Mouse (Mus musculus) gastrocnemius, postnatal 14 days (tissue): ENCODE measurements around the gene Mylk3. TPM values are rescaled to one million over a fixed set of nuclear protein-coding genes. Genes with fewer than 3 reads are reported as not detected.

ENCODE experiments used
- DNase-seq: peaks from one replicate; pipeline ENCODE4 v3.0.0; 2021; ENCODE audit warnings: mixed read lengths
- intact Hi-C: fragments of 180-260 bp; cut with DNase I; formaldehyde crosslinking; loops from one replicate; pipeline ENCODE4 v1.15.1; 2025; ENCODE audit warnings: low total_unique reads
- total RNA-seq, 2 experiments: library from RNA; stranded (reverse); gene quantifications; 2 replicates each; pipeline ENCODE4 v1.2.3; 2021

Gene Mylk3
- total RNA-seq, 2 experiments from 2014 or later: 1.4 to 1.7 TPM

- intact Hi-C loops: loop anchor here (10.0 kb wide), 1 partner anchor 310 kb away; the partner anchor contains the start of genes Man2b1, Wdr83 and Wdr83os
- DNase-seq: no peak
Measured at GRCm38 (mm10) chr8:85395017-85395416, 8.9 kb upstream of the Mylk3 start.

GRCm38 (mm10) chr8:85393199-85393598 is 7.1 kb upstream of the Mylk3 start:
- intact Hi-C loops: loop anchor here (10.0 kb wide), 1 partner anchor 308 kb away; the partner anchor contains the start of genes Man2b1, Wdr83 and Wdr83os

GRCm38 (mm10) chr8:85391438-85391837 is 5.3 kb upstream of the Mylk3 start:
- intact Hi-C loops: loop anchor here (10.0 kb wide), 1 partner anchor 307 kb away; the partner anchor contains the start of genes Man2b1, Wdr83 and Wdr83os
- no peak for DNase-seq

More at GRCm38 (mm10) chr8:85393199-85393598, 7.1 kb upstream of the Mylk3 start:
- DNase-seq: no peak

- intact Hi-C loops: no loop called here
- peak; percentile 8 for DNase-seq
Measured at GRCm38 (mm10) chr8:85381926-85382325, 4.2 kb downstream of the Mylk3 start.

GRCm38 (mm10) chr8:85380824-85381209 is 5.3 kb downstream of the Mylk3 start:
- intact Hi-C loops: no loop called here
- DNase-seq: peak; percentile 31

GRCm38 (mm10) chr8:85380123-85380823 is 5.9 kb downstream of the Mylk3 start:
- intact Hi-C loops: no loop called here
- no peak for DNase-seq

GRCm38 (mm10) chr8:85379142-85379781 is 6.9 kb downstream of the Mylk3 start:
- intact Hi-C loops: no loop called here
- DNase-seq: no peak

GRCm38 (mm10) chr8:85376516-85376915 is 9.6 kb downstream of the Mylk3 start:
- DNase-seq: no peak
- intact Hi-C loops: no loop called here

GRCm38 (mm10) chr8:85374286-85374685 is 11.9 kb downstream of the Mylk3 start:
- intact Hi-C loops: no loop called here
- no peak for DNase-seq

- no peak for DNase-seq
- intact Hi-C loops: no loop called here
Measured at GRCm38 (mm10) chr8:85373435-85374039, 12.6 kb downstream of the Mylk3 start.

- intact Hi-C loops: no loop called here
- DNase-seq: no peak
Measured at GRCm38 (mm10) chr8:85372465-85372839, 13.7 kb downstream of the Mylk3 start.

- DNase-seq: no peak
- intact Hi-C loops: no loop called here
Measured at GRCm38 (mm10) chr8:85371736-85372464, 14.2 kb downstream of the Mylk3 start.

GRCm38 (mm10) chr8:85365176-85365575 is 21.0 kb downstream of the Mylk3 start:
- intact Hi-C loops: no loop called here
- DNase-seq: no peak

- intact Hi-C loops: no loop called here
- no peak for DNase-seq
Measured at GRCm38 (mm10) chr8:85364628-85365027, 21.5 kb downstream of the Mylk3 start.

- intact Hi-C loops: no loop called here
- no peak for DNase-seq
Measured at GRCm38 (mm10) chr8:85363406-85363805, 22.7 kb downstream of the Mylk3 start.

- no peak for DNase-seq
- intact Hi-C loops: no loop called here
Measured at GRCm38 (mm10) chr8:85362211-85362610, 23.9 kb downstream of the Mylk3 start.

GRCm38 (mm10) chr8:85353287-85353686 is 32.9 kb downstream of the Mylk3 start:
- intact Hi-C loops: no loop called here
- DNase-seq: no peak

- intact Hi-C loops: no loop called here
- no peak for DNase-seq
Measured at GRCm38 (mm10) chr8:85339871-85340573, 46.1 kb downstream of the Mylk3 start.

- intact Hi-C loops: no loop called here
- DNase-seq: no peak
Measured at GRCm38 (mm10) chr8:85337681-85338080, 48.5 kb downstream of the Mylk3 start.
